Mouse (Mus musculus) liver, adult 2 months (tissue): ENCODE measurements around the gene Mip. TPM values are rescaled to one million over a fixed set of nuclear protein-coding genes. Genes with fewer than 3 reads are reported as not detected.

Experiments used
- DNase-seq: peaks from one replicate; pipeline ENCODE4 v3.0.0-alpha.2; 2011; ENCODE audit warnings: low read depth, low spot score; ENCODE audit errors: extremely low read depth
- H3K27ac ChIP-seq: fragments of 200-500 bp; replicated peaks from 2 replicates; pipeline ENCODE4 v1.5.1; 2012; ENCODE audit warnings: low read depth, mild to moderate bottlenecking, control low read depth, inconsistent platforms, low read length; ENCODE audit not compliant: insufficient read depth
- H3K27me3 ChIP-seq: fragments of 200-500 bp; 2 replicates; pipeline ENCODE4 v1.6.1; 2012; ENCODE audit warnings: mild to moderate bottlenecking, moderate library complexity, low read length, inconsistent platforms; ENCODE audit not compliant: control insufficient read depth, insufficient read depth
- H3K36me3 ChIP-seq: fragments of 200-500 bp; 2 replicates; pipeline ENCODE4 v1.6.1; 2012; ENCODE audit warnings: low read length, inconsistent platforms; ENCODE audit not compliant: control insufficient read depth, insufficient read depth
- H3K4me1 ChIP-seq: fragments of 200-500 bp; 2 replicates; pipeline ENCODE4 v1.6.1; 2011; ENCODE audit warnings: low read length; ENCODE audit not compliant: control insufficient read depth, insufficient read depth
- H3K4me3 ChIP-seq: fragments of 200-500 bp; 2 replicates; pipeline ENCODE4 v1.5.1; 2011; ENCODE audit warnings: low read depth, mild to moderate bottlenecking, control low read depth, low read length, moderate library complexity; ENCODE audit not compliant: insufficient read depth
- H3K79me2 ChIP-seq: fragments of 200-500 bp; 2 replicates; pipeline ENCODE4 v1.6.1; 2012; ENCODE audit warnings: inconsistent platforms, mild to moderate bottlenecking, low read length, moderate library complexity; ENCODE audit not compliant: control insufficient read depth, insufficient read depth
- H3K9ac ChIP-seq: fragments of 200-500 bp; 2 replicates; pipeline ENCODE4 v1.6.1; 2012; ENCODE audit warnings: low read depth, mild to moderate bottlenecking, control low read depth, inconsistent platforms, low read length
- CTCF ChIP-seq: fragments of 200-500 bp; IDR thresholded peaks from 2 replicates; pipeline ENCODE4 v1.5.1; 2011; ENCODE audit warnings: low read depth, low read length, control low read depth
- POLR2A ChIP-seq: fragments of 200-500 bp; IDR thresholded peaks from 2 replicates; pipeline ENCODE4 v1.6.1; 2011; ENCODE audit warnings: low read length, control low read depth; ENCODE audit not compliant: insufficient read depth; ENCODE audit errors: extremely low read depth
- WGBS: fragments of 180-500 bp; shearing (Covaris S2); methylation state at CpG from one replicate; pipeline ENCODE4 v1.1.7; 2018; 5-methylcytosine and 5-hydroxymethylcytosine counted together
- polyA plus RNA-seq: library from polyadenylated mRNA; depleted of rRNA; stranded (reverse); fragments of >200 nt; gene quantifications from 2 replicates; pipeline ENCODE4 v1.2.3, GENCODE M21; 2012; rRNA removed
- total RNA-seq: library from RNA; depleted of rRNA; stranded (reverse); fragments of >200 nt; gene quantifications from 2 replicates; pipeline ENCODE4 v1.2.3, GENCODE M21; 2014; rRNA removed

The Mip gene
- total and polyA plus RNA-seq, 2 experiments: not detected

- DNase-seq: no peak
- Histone ChIP-seq H3K4me3 (no peak overlapping the region), H3K27ac (no peak overlapping the region), H3K79me2 (peaks cover 6% of the 10 kb centered on the region; the same call in 1 of the 2 replicates), H3K36me3 (peaks cover 63% of the 10 kb centered on the region), H3K4me1 (peaks cover 7% of the 10 kb centered on the region; the same call in 1 of the 2 replicates), H3K27me3 (no peaks in the 10 kb centered on the region), H3K9ac (no peak overlapping the region)
- WGBS: 78% methylated on average over 6 of the region's 6 CpGs
- TF ChIP-seq CTCF (no peak), POLR2A (no peak)
Observed at GRCm38 (mm10) chr10:128278158-128278557, 52.5 kb downstream of the Mip start.

DNA sequence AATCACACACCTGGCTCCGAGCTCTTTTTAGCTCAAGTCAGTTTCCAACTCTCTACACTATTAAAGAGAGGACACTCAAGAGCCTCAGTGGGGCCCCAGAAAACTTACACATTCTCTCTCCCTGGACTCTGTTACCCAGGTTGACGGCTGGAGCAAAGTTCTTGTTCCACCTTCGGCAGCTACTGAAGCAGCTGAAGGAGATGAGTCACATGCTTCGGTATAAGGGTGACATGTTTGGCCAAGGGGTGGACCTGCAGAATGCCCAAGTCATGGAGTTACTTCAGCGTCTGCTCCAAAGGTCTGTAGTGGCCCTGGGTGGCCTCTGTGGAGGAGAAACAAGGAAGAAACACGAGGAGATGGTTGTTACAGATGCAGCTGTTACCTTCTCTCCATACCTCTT is 55.3 kb downstream of the Mip start:
- DNase-seq: no peak
- no peak overlapping the region for H3K9ac ChIP-seq
- 86% methylated on average over 6 of the region's 6 CpGs for WGBS
- TF ChIP-seq POLR2A: no peak
- no peak for TF ChIP-seq CTCF
- peaks cover 3% of the 10 kb centered on the region; the same call in 1 of the 2 replicates for H3K79me2 ChIP-seq
- no peak overlapping the region for H3K4me3 ChIP-seq
- H3K27me3 ChIP-seq: no peaks in the 10 kb centered on the region
- no peaks in the 10 kb centered on the region; the same call in 1 of the 2 replicates for H3K4me1 ChIP-seq
- peaks cover 81% of the 10 kb centered on the region for H3K36me3 ChIP-seq
- H3K27ac ChIP-seq: no peak overlapping the region

Other genes with a start within 250 kb of the Mip start
- gene Hsd17b6, start 218.2 kb upstream of the Mip start, total RNA-seq: 468 and 651 TPM in 2 replicates
- 229 and 364 TPM in 2 replicates for gene Hsd17b6, start 218.2 kb upstream of the Mip start, polyA plus RNA-seq
- gene Prim1, start 210.7 kb upstream of the Mip start, total RNA-seq: 3.5 and 5.5 TPM in 2 replicates
- gene Prim1, start 210.7 kb upstream of the Mip start, polyA plus RNA-seq: 1.3 and 1.5 TPM in 2 replicates
- gene Naca, start 190.3 kb upstream of the Mip start, total RNA-seq: 353 and 448 TPM in 2 replicates
- 170 and 182 TPM in 2 replicates for gene Naca, start 190.3 kb upstream of the Mip start, polyA plus RNA-seq
- 90.4 and 97.3 TPM in 2 replicates for gene Ptges3, start 166.9 kb upstream of the Mip start, total RNA-seq
- 24.8 and 30.9 TPM in 2 replicates for gene Ptges3, start 166.9 kb upstream of the Mip start, polyA plus RNA-seq
- gene Atp5b, start 142.6 kb upstream of the Mip start, total RNA-seq: 1,653 and 1,721 TPM in 2 replicates
- gene Atp5b, start 142.6 kb upstream of the Mip start, polyA plus RNA-seq: 2,471 and 2,841 TPM in 2 replicates
- 6.6 and 9.1 TPM in 2 replicates for gene Baz2a, start 134.3 kb upstream of the Mip start, total RNA-seq
- gene Baz2a, start 134.3 kb upstream of the Mip start, polyA plus RNA-seq: 9.7 and 12.3 TPM in 2 replicates
- 8.0 and 9.6 TPM in 2 replicates for gene Rbms2, start 45.5 kb upstream of the Mip start, total RNA-seq
- gene Rbms2, start 45.5 kb upstream of the Mip start, polyA plus RNA-seq: 21.2 and 23.2 TPM in 2 replicates
- 485 and 986 TPM in 2 replicates for gene Gls2, start 31.4 kb upstream of the Mip start, total RNA-seq
- gene Gls2, start 31.4 kb upstream of the Mip start, polyA plus RNA-seq: 1,667 and 2,920 TPM in 2 replicates
- 20.8 and 21.1 TPM in 2 replicates for gene Spryd4, start 14.0 kb upstream of the Mip start, total RNA-seq
- gene Spryd4, start 14.0 kb upstream of the Mip start, polyA plus RNA-seq: 30.2 and 33.1 TPM in 2 replicates
- gene Timeless, start 6.2 kb downstream of the Mip start, total RNA-seq: 1.6 and 1.7 TPM in 2 replicates
- gene Timeless, start 6.2 kb downstream of the Mip start, polyA plus RNA-seq: 0.75 and 1.1 TPM in 2 replicates
- gene Apon, start 28.3 kb downstream of the Mip start, total RNA-seq: 201 and 227 TPM in 2 replicates
- gene Apon, start 28.3 kb downstream of the Mip start, polyA plus RNA-seq: 446 and 456 TPM in 2 replicates
- gene Apof, start 42.8 kb downstream of the Mip start, total RNA-seq: 1,199 and 1,422 TPM in 2 replicates
- gene Apof, start 42.8 kb downstream of the Mip start, polyA plus RNA-seq: 2,021 and 2,079 TPM in 2 replicates
- 17.0 and 17.6 TPM in 2 replicates for gene Stat2, start 44.7 kb downstream of the Mip start, total RNA-seq
- gene Stat2, start 44.7 kb downstream of the Mip start, polyA plus RNA-seq: 26.3 and 46.6 TPM in 2 replicates
- not detected in 2 replicates for gene Il23a, start 72.9 kb downstream of the Mip start, total RNA-seq
- gene Il23a, start 72.9 kb downstream of the Mip start, polyA plus RNA-seq: not detected in 2 replicates
- 9.1 and 11.8 TPM in 2 replicates for gene Pan2, start 77.5 kb downstream of the Mip start, total RNA-seq
- 12.7 and 20.3 TPM in 2 replicates for gene Pan2, start 77.5 kb downstream of the Mip start, polyA plus RNA-seq
- 89.5 and 107 TPM in 2 replicates for gene Cnpy2, start 96.6 kb downstream of the Mip start, total RNA-seq
- 69.0 and 72.0 TPM in 2 replicates for gene Cnpy2, start 96.6 kb downstream of the Mip start, polyA plus RNA-seq
- 57.1 and 60.1 TPM in 2 replicates for gene Cs, start 111.9 kb downstream of the Mip start, total RNA-seq
- gene Cs, start 111.9 kb downstream of the Mip start, polyA plus RNA-seq: 99.6 and 115 TPM in 2 replicates
- 19.9 and 20.7 TPM in 2 replicates for gene Coq10a, start 143.2 kb downstream of the Mip start, total RNA-seq
- 57.9 and 65.7 TPM in 2 replicates for gene Coq10a, start 143.2 kb downstream of the Mip start, polyA plus RNA-seq
- gene Ankrd52, start 151.3 kb downstream of the Mip start, total RNA-seq: 5.6 and 9.3 TPM in 2 replicates
- gene Ankrd52, start 151.3 kb downstream of the Mip start, polyA plus RNA-seq: 11.8 and 14.8 TPM in 2 replicates
- gene Slc39a5, start 175.4 kb downstream of the Mip start, total RNA-seq: 2.4 and 3.2 TPM in 2 replicates
- 2.0 and 8.9 TPM in 2 replicates for gene Slc39a5, start 175.4 kb downstream of the Mip start, polyA plus RNA-seq
- 12.9 and 17.0 TPM in 2 replicates for gene Nabp2, start 185.7 kb downstream of the Mip start, total RNA-seq
- 22.3 and 27.9 TPM in 2 replicates for gene Nabp2, start 185.7 kb downstream of the Mip start, polyA plus RNA-seq
- 5.1 and 6.6 TPM in 2 replicates for gene Rnf41, start 185.8 kb downstream of the Mip start, total RNA-seq
- gene Rnf41, start 185.8 kb downstream of the Mip start, polyA plus RNA-seq: 5.9 TPM in 2 replicates
- 13.8 and 21.9 TPM in 2 replicates for gene Smarcc2, start 233.4 kb downstream of the Mip start, total RNA-seq
- 63.1 and 64.5 TPM in 2 replicates for gene Smarcc2, start 233.4 kb downstream of the Mip start, polyA plus RNA-seq